Mouse (Mus musculus): ENCODE data around the gene Lpp.

The Lpp gene

GRCm38 (mm10) chr16:24919349-24920012, 526.2 kb downstream of the Lpp start:
- DNase-seq (ENCODE audit: low spot score in 2 of 2) = no peak

- DNase-seq (ENCODE audit: low spot score in 2 of 2) = no peak
Measured at GRCm38 (mm10) chr16:24930070-24930469, 536.8 kb downstream of the Lpp start.

GRCm38 (mm10) chr16:24930621-24931020, 537.3 kb downstream of the Lpp start:
- DNase-seq (ENCODE audit: low spot score in 2 of 2) = no peak

DNA sequence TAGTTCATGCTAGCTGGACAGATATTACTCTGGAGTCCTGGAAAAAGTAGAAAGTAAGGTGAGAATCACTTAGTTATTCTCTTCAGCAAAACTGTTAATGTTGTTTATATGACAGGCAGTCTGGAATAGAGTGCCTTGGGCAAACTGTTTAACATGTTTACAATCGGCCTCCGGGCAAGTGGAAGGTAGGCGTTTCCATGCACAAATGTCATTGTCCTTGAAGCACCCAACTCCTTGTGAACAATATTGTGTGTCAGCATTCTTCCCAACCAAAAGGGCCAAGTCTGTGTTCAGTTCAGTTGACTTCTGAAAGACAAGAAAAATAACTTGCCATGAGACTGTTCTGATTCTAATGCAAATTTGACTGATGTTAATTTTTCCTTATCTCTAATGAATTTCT, 539.5 kb downstream of the Lpp start:
- DNase-seq (ENCODE audit: low spot score in 2 of 2) = no peak

- no peak for DNase-seq (ENCODE audit: low spot score in 2 of 2)
Measured at GRCm38 (mm10) chr16:24933691-24934090, 540.4 kb downstream of the Lpp start.

DNA sequence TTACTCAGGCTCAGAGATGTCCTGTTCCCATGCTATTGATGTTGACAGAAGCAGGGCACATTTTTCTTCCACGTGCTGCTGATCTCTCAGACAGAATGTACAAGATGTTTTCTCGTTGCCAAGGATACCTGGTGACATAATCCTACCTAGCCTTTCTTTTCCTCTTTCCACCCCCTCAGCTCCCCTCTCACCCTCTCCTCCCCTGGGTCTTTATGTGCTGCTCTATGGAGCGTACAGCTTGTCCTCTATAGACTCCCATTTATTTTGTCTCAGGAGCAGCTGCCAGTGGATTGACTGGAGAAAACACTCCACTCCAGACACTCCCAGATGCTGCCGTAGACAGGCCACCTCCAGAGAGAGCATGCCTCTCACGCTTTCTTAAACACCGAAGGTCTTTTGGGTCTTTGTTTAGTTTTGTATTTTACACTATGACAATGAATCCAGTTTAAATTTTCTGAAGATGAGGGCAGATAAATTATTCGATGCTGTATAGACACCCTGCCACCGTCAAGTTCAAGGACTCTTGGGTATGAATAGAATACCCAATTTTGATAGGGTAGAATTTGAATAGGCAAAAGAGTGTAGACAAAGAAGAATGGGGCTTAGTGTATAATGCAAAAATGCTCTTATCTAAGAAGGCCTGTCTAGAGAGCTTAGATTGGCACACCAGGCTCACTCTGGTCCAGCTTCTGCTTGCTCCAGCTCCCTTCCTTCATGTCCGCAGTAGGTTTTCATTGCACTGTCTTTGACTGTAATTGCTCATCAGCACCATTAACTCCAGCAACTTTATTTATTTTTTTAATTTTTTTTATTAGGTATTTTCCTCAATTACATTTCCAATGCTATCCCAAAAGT, 548.2 kb downstream of the Lpp start:
- no peak for DNase-seq (ENCODE audit: low spot score in 2 of 2)

DNA sequence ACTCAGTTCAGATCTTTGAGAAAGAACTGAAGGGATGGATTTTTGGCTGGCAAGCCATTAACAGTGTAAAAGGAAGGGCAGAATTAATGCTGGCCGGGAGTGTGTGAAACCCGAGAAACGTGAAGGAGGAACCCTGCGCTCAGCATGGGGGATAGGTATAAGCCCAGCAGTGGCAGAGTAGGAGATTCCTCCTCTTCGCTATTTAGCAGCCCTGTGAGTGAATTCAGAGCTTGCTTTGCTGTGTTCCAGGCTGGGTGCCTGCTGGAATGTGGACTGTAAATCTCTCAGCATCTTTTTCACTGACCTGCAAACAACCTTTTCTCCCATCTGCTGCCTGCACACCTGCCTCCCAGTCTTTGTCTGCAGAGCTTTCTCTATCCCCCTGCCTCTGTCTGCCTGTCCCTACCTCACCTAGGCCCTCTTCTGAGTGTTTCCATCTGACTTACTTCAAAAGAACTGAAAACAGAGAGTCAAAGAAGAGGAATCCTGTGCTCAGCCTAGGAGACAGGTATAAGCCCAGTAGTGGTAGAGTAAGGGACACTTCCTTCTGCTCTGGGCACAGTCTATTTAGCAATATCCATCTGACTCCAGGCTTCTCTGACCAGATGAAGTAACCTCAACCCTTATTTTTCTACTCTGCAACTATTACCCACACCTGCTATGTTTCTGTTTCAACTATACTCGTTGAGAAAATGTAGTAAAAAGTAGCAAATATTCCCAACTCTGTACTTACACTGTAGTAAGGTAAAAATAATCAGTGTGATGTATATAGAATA, 550.4 kb downstream of the Lpp start:
- DNase-seq (ENCODE audit: low spot score in 2 of 2) = no peak

DNA sequence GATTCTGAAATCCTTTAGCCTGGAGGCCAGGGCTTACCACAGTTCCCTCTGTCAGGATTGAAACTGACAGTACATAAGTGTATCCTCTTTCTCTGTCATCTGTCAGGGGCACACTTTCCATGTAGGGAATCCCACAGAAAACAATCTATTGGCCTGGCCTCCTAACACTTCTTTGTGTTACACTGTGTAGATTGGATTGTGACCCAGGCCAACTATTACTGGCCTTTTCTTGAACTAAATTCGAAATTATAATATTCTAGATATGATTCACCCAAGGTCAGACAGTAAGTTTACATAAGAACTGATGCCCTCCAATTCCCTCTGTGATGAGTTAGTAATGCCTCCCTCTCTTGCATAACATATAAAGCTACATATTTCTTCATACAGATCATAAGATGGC, 553.0 kb downstream of the Lpp start:
- no peak for DNase-seq (ENCODE audit: low spot score in 2 of 2)

DNA sequence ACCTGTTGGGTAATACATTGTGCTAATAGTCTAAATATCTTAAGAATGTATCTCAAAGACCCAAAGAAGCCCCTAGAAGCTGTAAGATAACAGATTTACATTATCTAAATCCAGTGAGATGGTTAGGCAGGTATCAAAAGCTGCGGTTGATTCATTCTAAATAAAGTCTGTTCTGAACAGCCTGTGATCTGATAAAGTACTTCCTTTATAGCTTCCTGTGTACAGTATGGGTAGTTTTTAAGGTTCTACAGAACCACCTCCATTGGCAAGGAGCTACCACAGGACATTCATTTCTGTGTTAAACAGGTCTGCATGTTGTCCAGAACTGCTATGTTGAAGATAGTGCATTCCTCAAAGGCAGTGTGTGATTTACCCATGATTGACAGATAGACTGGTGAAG, 554.2 kb downstream of the Lpp start:
- DNase-seq (ENCODE audit: low spot score in 2 of 2) = no peak

DNA sequence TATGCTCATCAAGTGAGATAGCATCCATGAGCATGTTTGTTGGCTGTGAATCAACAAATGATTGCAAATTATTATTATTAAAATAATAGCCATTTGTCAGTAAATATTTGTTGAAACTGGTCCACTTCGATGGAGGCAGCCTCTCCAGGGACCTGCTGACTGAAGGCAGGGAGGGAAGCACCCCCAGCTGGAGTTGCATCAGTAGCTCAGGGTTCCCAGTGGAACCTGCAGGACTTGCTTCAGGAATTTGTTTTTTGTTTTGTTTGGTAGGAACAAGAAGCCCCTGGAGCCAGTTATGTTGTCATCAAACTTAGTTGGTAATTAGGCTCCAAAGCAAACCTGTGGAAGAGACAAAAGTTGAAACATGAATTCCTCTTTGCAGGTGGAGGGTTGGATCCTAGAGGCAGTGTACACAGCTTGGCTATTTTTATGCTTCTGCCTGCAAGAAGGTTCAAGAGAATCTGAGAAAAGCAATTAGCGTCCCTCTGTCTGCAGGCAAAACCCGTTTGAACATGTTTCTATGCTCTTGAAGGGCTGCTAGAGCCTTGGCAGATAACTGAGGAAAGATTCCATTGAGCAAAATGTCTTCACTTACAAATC, 554.9 kb downstream of the Lpp start:
- DNase-seq (ENCODE audit: low spot score in 2 of 2) = no peak

GRCm38 (mm10) chr16:24949265-24949664, 556.0 kb downstream of the Lpp start:
- no peak for DNase-seq (ENCODE audit: low spot score in 2 of 2)

- DNase-seq (ENCODE audit: low spot score in 2 of 2) = no peak
Measured at GRCm38 (mm10) chr16:24950112-24950743, 556.9 kb downstream of the Lpp start.

- no peak for DNase-seq (ENCODE audit: low spot score in 2 of 2)
Measured at GRCm38 (mm10) chr16:24951909-24952308, 558.6 kb downstream of the Lpp start.

GRCm38 (mm10) chr16:24955054-24955453, 561.7 kb downstream of the Lpp start:
- no peak for DNase-seq (ENCODE audit: low spot score in 2 of 2)

DNA sequence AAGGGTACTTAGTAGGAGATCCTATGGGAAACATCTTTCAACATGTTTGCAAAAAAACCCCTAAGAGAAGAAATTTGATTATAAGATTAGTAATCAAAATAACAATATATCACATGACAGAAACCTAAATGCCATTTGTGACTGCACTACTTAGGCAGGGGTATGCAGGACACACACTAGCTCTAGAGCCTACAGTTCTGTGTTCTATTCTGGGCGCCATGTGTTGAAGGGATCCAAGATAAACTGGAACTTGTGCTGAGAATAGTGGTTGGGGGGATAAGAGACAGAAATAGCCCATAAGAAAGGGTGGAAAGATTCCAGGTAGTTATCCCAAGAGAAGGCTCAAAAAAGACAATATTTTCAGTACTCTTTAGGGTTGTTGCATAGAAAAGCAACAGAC, 565.4 kb downstream of the Lpp start:
- no peak for DNase-seq (ENCODE audit: low spot score in 2 of 2)

DNA sequence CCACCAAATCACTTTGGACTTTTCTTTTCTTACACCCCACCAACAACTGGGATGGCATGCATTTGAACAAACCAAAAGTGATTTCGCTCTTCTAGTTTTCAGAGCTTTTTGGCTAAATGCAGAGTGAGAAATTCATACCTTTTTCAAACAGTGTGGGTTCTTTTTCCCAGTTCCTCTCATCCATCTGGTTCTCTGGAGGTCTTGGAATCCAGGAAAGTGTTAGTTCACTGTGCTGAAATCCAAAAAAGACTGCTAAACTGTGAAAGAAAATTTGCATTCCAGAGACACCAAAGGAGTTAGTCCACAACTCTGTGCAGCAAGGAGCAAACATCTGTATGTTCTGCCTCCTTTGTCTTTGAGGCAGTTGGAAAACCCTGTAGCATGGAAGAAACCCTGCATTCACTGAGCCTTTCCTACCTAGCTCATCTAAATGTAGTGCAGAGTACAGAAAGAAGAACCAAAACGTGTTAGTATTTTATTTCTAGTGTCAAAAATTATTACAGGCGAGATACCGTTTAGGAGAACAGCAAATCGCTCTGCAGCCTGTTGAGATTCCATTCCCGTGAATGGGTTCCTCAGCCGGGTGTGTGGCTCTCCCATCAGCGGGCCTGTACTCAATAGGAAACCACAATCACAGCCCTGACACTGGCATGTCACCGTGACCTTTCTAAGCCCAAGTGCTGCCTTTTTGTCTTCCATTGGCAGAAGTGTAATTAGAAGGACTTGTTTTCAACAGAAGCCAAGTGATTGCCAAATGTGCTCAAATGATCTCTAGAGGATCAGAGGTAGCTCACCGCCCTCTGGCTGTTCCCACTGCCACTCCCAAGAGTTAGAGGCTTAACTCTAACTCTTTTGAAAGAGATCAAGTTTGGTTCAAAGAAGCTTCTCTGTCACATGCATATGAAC, 567.8 kb downstream of the Lpp start:
- DNase-seq (ENCODE audit: low spot score in 2 of 2) = no peak

DNA sequence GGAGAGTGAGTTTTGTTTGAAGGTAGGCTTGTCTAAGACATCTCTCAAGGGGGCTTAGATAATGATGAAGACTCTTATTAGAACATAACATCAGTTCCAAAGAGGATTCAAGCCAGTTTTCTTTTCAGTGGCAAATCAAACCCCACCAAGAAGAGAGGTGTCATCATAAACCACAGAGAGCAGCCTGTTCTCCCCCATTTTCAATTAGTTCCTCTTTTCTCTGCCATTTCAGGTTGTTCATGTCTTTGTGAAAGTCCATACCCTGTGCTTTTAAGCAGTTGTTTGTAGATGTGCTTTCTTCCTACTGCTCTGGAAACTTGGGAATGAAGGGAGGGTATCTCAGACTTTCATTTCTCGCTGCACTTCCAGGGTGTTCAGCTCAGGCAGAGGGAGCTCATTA, 571.0 kb downstream of the Lpp start:
- no peak for DNase-seq (ENCODE audit: low spot score in 2 of 2)

- DNase-seq (ENCODE audit: low spot score in 2 of 2) = no peak
Measured at GRCm38 (mm10) chr16:24965091-24965490, 571.8 kb downstream of the Lpp start.

DNA sequence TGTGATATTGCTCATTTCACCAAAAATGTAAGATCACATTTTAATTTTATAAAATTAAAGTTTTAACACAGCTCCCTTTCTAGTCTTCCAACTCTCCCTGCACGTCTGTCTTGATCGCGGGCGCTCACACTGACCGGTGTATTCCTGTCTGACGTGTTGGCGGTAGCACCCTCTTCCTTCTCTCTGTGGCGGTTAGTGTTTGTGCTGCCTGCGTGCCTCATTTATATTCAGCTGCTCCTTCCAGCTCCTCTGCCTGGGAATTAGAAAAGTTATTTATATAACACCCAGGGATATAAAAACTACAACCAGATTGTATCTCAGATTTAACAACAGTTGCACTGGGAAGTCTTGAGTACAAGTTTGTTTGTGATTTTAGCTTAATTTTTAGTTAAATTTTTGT, 573.2 kb downstream of the Lpp start:
- no peak for DNase-seq (ENCODE audit: low spot score in 2 of 2)

DNA sequence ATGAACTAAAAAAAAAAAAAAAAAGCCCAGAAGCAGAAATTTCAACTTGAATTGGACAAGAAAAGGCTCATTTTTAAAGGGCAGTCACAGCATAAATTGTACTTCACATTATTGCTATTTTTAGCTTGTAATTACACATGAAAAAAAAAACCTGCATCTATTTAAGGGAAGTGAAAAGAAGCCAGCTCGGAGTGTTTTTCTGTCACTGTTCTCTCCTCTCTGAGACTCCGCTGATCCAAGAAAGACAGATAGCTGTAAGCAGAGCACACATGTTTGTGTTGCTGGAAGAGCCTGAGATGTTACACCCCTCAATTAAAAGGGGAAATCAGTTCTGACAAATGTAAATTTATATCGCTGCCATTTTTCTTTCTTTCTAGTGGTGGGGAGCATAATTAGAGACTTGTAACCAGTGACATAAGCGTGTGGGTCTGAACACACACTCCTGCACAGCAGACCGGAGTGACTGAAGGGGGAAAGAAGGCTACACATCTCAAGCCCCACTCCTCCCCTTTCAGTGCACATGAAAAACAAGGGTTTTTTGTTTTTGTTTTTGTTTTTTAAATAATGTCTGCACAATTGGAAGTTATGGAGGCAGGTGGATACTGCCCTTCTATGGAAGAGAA, 579.8 kb downstream of the Lpp start:
- DNase-seq (ENCODE audit: low spot score in 2 of 2) = no peak

Data from urinary bladder, postnatal 4 days (tissue).